Mouse (Mus musculus) ES-Bruce4 (cell line): ENCODE measurements at regions not wholly inside any gene's neighbourhood (a gene's known extent, or its start where the extent isn't known, plus 50 kb on each side); places are given as distances from the start of the nearest gene placed in this dataset.

ENCODE experiments used
- H3K27ac ChIP-seq: 2 replicates; pipeline ENCODE4 v1.5.1; 2012; ENCODE audit warnings: low read length, inconsistent platforms; ENCODE audit not compliant: insufficient read depth
- H3K27me3 ChIP-seq: 2 replicates; pipeline ENCODE4 v1.6.1; 2012; ENCODE audit warnings: mild to moderate bottlenecking, low read length, inconsistent platforms; ENCODE audit not compliant: control insufficient read depth, poor library complexity, insufficient read depth, severe bottlenecking
- H3K36me3 ChIP-seq: 2 replicates; pipeline ENCODE4 v1.6.1; 2012; ENCODE audit warnings: inconsistent platforms, mild to moderate bottlenecking, low read length, moderate library complexity; ENCODE audit not compliant: control insufficient read depth, poor library complexity, insufficient read depth, severe bottlenecking
- H3K4me1 ChIP-seq: one replicate; pipeline ENCODE4 v1.8.1; 2011; ENCODE audit warnings: low read length; ENCODE audit not compliant: control insufficient read depth, insufficient read depth
- H3K4me3 ChIP-seq: 2 replicates; pipeline ENCODE4 v1.5.1; 2011; ENCODE audit warnings: low read depth, mild to moderate bottlenecking, low read length
- H3K9ac ChIP-seq: 2 replicates; pipeline ENCODE4 v1.6.1; 2012; ENCODE audit warnings: low read depth, mild to moderate bottlenecking, inconsistent platforms; ENCODE audit not compliant: poor library complexity, severe bottlenecking
- H3K9me3 ChIP-seq: replicated peaks from 2 replicates; pipeline ENCODE4 v1.6.1; 2012; ENCODE audit warnings: mild to moderate bottlenecking, low read length, inconsistent platforms; ENCODE audit not compliant: control insufficient read depth, poor library complexity, insufficient read depth, severe bottlenecking
- CTCF ChIP-seq: IDR thresholded peaks from one replicate; pipeline ENCODE4 v1.8.1; 2011; ENCODE audit warnings: low read depth, low read length
- EP300 ChIP-seq: IDR thresholded peaks from 2 replicates; pipeline ENCODE4 v1.6.1; 2011; ENCODE audit warnings: low read depth, low read length; ENCODE audit not compliant: insufficient read depth
- POLR2A ChIP-seq: IDR thresholded peaks from one replicate; pipeline ENCODE4 v1.8.1; 2011; ENCODE audit warnings: low read length; ENCODE audit not compliant: insufficient read depth

- Histone ChIP-seq H3K27ac (no peak overlapping the region), H3K9ac (no peak overlapping the region), H3K27me3 (no peaks in the 10 kb centered on the region), H3K4me1 (no peaks in the 10 kb centered on the region), H3K36me3 (no peaks in the 10 kb centered on the region), H3K4me3 (no peak overlapping the region), H3K9me3 (no peaks in the 10 kb centered on the region)
- no peak for TF ChIP-seq POLR2A
- no peak for TF ChIP-seq EP300
- TF ChIP-seq CTCF: no peak
These were observed 126.3 kb upstream of the Lnx1 start for GRCm38 (mm10) chr5:74829003-74829402.

GRCm38 (mm10) chr5:74827944-74828343 lies 125.2 kb upstream of the Lnx1 start:
- no peak overlapping the region for H3K27ac ChIP-seq
- no peak overlapping the region for H3K9ac ChIP-seq
- no peaks in the 10 kb centered on the region for H3K27me3 ChIP-seq
- TF ChIP-seq CTCF (no peak), POLR2A (no peak), EP300 (no peak)
- H3K4me1 ChIP-seq: no peaks in the 10 kb centered on the region
- H3K9me3 ChIP-seq: no peaks in the 10 kb centered on the region
- H3K36me3 ChIP-seq: no peaks in the 10 kb centered on the region
- no peak overlapping the region for H3K4me3 ChIP-seq

GRCm38 (mm10) chr5:74825517-74826254 lies 123.0 kb upstream of the Lnx1 start:
- no peak overlapping the region for H3K4me3 ChIP-seq
- no peaks in the 10 kb centered on the region for H3K4me1 ChIP-seq
- H3K36me3 ChIP-seq: no peaks in the 10 kb centered on the region
- H3K9me3 ChIP-seq: no peaks in the 10 kb centered on the region
- no peaks in the 10 kb centered on the region for H3K27me3 ChIP-seq
- TF ChIP-seq EP300 (no peak), CTCF (no peak), POLR2A (no peak)
- no peak overlapping the region for H3K27ac ChIP-seq
- H3K9ac ChIP-seq: no peak overlapping the region

GRCm38 (mm10) chr5:74823719-74824118 lies 121.0 kb upstream of the Lnx1 start:
- Histone ChIP-seq H3K4me1 (no peaks in the 10 kb centered on the region), H3K9ac (no peak overlapping the region), H3K36me3 (no peaks in the 10 kb centered on the region), H3K4me3 (no peak overlapping the region), H3K27ac (no peak overlapping the region), H3K27me3 (no peaks in the 10 kb centered on the region), H3K9me3 (no peaks in the 10 kb centered on the region)
- no peak for TF ChIP-seq EP300
- TF ChIP-seq POLR2A: no peak
- no peak for TF ChIP-seq CTCF

- Histone ChIP-seq H3K9ac (no peak overlapping the region), H3K4me3 (no peak overlapping the region), H3K36me3 (no peaks in the 10 kb centered on the region), H3K27me3 (no peaks in the 10 kb centered on the region), H3K9me3 (no peaks in the 10 kb centered on the region), H3K27ac (no peak overlapping the region), H3K4me1 (no peaks in the 10 kb centered on the region)
- TF ChIP-seq CTCF (no peak), POLR2A (no peak), EP300 (no peak)
These were observed 119.3 kb upstream of the Lnx1 start for GRCm38 (mm10) chr5:74821969-74822368.

GRCm38 (mm10) chr5:74816523-74816922 lies 113.8 kb upstream of the Lnx1 start:
- Histone ChIP-seq H3K9me3 (no peaks in the 10 kb centered on the region), H3K27ac (no peak overlapping the region), H3K27me3 (no peaks in the 10 kb centered on the region), H3K4me3 (no peak overlapping the region), H3K4me1 (peaks cover 4% of the 10 kb centered on the region), H3K36me3 (no peaks in the 10 kb centered on the region), H3K9ac (no peak overlapping the region)
- no peak for TF ChIP-seq POLR2A
- TF ChIP-seq CTCF: no peak
- no peak for TF ChIP-seq EP300
